Mouse (Mus musculus): ENCODE data around the gene Iqcd. TPM values are rescaled to one million over a fixed set of nuclear protein-coding genes. Genes with fewer than 3 reads are reported as not detected.
A peak's percentile ranks its signal among the peaks of the same experiment; 100 is the strongest.

The Iqcd gene
- total RNA-seq, 1 experiment from 2014 or later: 0.96 TPM

DNA sequence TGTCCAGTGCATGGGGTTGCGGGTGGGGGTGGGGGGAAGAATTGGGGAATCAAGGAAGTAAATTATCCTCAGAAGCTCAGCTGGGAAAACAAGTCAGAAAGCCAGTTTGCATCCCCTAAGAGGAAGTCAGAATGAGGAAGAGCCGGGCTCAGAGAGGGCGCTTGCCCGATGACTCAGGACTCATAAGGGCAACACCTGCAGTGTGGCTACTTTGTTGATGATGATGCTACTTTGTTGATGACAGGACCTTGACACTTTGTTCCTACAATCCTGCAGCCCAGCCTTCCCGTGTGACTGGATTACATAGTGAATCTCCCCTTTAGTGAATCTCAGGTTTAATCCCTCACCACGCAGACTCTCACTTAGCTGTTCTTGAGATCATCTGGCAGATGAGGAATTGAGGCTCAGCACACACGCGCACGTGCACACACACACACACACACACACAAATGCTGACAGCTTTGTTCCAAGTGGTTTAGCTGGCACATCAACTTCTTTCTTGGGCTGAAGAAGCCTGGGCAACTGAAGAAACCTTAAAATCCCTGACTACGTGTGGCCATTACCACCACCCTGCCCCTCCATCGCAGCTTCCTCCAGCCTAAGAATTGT is 18.4 kb upstream of the Iqcd start:
- ATAC-seq (replicated peaks; ENCODE audit: low read depth, poor library complexity, severe bottlenecking): peak; percentile 79

DNA sequence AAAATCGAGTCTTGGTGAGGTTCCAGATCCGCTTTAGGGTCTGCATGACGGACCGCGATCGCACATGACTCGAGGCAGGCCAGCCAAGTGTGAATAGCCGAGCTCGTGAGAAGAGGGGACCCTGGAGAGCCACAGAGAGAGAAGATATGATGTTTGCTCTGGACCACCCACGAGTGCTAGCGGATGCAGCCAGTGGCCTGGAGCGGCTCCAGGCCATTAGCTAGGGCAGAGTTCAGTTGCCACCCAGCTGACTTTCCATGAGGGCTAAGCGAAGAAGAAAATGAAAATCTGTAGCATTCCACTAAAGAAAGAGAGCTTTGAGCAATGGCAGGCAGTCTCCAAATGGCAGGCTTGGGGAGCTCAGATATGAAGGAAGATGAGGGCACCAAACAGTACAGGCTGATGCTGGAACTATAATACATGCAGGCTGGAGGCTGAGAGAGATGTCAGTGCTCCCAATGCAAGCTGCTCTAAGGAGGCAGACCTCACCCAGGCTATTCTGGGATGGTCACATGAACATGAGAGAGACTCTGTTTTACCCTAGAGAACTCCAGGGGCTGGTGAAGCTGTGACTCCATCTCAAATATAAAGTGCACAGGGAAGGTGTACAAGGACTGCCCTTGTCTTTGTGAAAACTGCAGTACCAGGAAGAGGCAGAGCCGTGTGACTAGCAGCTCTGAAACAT is 17.6 kb upstream of the Iqcd start:
- no peak for ATAC-seq (replicated peaks; ENCODE audit: low read depth, poor library complexity, severe bottlenecking)

DNA sequence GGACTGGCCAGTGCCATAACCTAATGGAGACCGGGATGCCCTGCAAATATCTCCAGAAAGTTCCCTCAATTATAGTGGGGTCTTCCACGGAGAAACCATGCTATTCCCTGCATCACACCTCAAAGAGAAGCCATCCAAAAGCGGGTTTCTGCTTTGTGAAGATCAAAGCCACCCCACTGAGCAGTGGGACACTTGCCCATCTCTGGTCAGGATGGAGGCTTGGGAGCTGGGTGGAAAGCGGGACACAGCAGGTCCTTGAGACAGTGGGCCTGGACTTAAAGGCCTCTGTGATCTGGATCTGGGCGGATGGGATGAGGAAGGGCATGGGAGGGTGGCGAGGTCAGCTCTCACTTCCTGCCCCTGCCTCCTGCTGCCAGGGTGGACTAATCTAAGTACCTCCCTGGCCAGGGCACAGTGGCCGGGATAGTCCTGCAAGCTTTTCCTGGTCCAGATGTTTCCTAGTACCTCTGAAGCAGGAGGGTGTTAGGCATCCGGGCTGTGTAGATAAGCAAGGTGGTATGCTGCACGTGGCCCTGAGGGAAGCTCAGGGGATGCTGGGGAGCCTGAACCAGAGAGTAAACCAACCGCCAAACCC is 14.2 kb upstream of the Iqcd start:
- no peak for ATAC-seq (replicated peaks; ENCODE audit: low read depth, poor library complexity, severe bottlenecking)

DNA sequence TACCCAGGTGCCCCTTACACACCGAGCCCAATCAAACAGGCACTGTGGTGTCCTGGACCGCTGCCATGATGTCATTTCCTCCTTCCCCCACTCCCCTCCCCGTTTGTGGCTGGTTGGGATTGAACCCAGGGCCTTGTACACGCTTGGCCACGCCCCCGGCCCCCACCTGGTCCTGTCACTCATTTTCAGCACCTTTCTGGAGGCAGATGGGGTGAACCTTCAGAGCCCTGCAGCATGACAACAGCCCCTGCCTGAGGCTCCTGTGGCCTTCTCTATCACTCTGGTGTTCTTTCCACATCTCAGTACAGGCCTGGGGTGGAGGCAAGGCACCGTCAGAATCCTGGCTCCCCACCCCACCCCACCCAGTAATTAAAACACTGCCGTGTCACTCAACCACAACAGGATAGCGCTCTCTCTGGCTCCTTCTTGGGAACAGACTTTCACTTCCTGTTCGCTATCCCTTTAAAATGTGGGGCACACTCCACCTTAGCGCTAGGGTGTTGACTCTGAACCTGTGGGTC is 12.0 kb upstream of the Iqcd start:
- ATAC-seq (replicated peaks; ENCODE audit: low read depth, poor library complexity, severe bottlenecking): peak; percentile 24

DNA sequence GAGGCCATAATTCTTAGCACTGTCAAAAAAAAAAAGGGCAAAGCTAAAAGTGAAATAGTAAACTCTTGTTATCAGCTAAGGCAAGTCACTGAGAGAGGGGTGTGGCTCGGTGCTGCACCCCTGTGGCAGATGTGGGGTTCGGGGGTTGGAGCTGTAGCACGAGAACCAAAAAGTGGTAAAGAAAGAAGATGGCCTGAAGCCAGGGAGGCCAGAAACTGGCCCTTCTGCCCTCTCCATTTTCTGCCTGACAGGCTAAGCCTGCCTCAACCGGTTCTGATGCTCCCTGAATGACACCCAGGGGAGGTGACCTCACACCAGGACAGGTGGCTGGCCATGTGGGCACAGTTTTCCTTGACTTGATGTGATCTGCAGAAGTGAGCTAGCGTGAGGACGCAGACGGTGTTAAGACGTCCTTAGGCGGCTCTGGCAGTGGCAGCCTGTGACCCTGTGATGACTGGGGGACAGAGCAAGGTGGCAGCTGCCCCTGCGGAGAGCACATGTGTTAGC is 10.8 kb upstream of the Iqcd start:
- ATAC-seq (replicated peaks; ENCODE audit: low read depth, poor library complexity, severe bottlenecking): peak; percentile 55

DNA sequence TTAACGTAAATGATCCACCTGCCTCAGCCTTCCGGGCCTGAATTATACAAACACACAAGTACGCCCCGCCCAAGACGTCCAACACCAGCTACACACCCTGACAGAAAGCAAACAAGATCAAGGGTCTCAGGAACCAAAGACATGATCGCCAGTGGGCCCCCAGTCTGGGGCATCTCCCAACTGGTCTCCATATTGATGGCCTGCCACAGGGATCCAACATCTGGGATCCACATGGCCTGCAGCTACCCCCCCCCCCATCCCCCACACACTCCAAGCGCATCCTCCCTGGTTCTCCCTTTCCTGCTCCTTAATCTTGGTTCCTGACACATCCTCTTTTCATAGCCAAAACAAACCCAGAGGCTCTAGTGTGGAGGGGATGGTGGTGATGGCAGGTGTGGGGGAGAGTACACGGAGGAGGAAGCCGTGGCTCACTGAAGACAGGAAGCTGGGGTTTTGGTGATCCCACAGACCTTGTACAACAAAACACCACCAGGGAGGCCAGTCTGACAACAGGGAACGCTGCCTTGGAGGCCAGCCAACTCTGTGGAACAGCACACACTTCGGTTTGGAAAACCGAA is 10.2 kb upstream of the Iqcd start:
- peak; percentile 76 for ATAC-seq (replicated peaks; ENCODE audit: low read depth, poor library complexity, severe bottlenecking)

DNA sequence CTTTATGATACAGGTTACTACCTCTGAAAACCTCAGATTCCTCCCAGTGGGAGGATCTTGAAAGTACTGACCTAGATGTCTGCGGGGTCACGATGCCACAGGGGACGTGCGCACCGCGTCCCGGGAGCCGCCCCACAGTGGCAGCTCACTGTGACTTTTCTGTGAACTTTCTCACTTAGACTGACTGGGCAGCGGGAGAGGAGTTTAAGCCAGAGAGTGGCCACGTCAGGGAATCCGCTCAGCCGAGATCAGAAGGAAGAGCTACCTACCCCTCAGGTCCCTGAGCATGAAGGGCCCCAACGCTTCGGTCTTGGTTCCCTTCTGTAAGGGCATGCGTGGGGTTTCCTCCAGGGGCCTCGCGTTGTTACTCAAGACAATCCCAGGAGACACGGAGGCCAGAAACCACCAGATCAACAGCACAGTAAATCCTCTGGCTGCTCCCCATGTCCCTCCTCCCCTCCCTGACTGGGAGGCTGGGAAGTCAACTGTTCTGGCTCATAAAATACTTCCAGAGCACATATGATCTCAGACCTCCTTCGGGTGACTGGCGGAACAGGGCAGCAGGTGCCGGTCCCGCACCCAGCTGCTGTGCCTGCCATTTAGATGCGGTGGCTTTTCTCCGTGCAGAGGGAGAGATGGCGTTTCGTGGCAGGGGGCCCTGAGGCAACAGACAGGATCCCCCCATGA is 9.5 kb upstream of the Iqcd start:
- ATAC-seq (replicated peaks; ENCODE audit: low read depth, poor library complexity, severe bottlenecking): peak; percentile 11; the same call in 1 of the 2 replicates

DNA sequence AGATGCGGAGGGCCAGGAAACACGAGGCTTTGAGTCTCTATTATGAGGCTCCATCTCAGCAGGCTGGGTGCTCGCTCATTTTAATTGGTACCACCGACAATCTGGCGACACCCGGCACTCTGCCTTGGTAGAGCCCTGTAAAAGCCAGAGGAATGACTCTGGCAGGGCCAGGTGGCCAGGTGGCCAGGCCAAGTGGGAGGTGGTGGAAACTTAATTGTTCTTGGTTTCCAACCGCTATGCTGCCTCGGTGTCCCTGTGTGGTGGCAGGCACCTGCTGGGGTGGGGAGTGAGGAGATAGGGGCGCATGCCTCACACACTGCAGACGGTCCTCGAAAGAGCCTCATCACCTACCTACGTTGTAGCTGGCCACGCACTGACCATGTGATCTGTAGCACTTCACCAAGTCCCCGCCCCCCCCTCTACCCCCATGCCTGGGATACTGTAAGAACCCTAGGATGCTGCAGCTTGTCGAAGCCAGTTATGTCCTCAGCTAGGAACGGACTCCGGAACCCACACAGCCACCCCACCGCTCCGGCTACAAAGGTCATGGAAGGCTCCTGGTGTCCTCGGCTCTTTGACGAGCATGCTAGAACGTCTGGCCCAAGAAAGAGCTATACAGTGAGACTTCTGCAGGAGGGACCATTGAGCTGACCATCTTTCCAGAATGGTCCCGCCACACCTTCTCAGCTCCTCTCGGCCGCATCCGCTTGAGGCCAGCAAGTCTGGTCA is 8.8 kb upstream of the Iqcd start:
- no peak for ATAC-seq (replicated peaks; ENCODE audit: low read depth, poor library complexity, severe bottlenecking)

DNA sequence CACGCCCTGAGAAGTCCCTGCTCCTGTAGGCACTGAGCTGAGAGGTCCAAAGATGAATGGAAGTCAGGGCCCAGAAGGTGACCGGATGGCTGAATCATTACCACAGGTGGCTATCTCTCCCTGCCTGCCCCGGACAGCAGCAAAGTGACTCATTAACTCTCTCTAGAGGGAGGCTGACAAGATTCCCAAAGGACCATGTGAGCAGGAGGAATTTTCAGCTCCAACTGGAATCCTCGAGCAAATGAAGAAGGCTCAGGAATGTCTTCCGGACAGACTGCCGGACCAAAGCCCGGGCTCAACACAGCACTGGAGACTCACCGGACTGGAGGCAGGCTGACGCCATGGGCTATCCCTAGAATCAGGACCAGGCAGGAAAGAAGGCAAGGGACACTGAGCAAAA is 6.8 kb upstream of the Iqcd start:
- no peak for ATAC-seq (replicated peaks; ENCODE audit: low read depth, poor library complexity, severe bottlenecking)

DNA sequence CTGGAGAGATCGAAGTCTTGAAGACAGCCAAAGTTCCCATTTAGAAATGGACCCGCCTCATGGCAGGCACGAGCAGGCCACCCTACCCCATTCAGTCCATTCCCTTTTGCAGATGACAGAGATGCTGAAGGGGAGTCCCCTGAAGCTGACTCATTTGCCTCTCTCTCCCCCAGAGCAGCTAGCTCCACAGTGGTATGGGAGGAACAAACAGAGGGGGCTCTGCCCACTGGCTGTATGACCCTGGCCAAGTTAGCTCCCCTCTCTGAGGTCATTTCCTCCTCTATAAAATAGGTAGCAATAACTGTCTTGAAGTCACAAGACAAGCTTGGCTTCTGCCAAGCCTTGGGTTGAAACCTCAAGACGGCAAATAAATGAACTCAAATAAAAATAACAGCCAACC is 5.3 kb upstream of the Iqcd start:
- ATAC-seq (replicated peaks; ENCODE audit: low read depth, poor library complexity, severe bottlenecking): no peak

DNA sequence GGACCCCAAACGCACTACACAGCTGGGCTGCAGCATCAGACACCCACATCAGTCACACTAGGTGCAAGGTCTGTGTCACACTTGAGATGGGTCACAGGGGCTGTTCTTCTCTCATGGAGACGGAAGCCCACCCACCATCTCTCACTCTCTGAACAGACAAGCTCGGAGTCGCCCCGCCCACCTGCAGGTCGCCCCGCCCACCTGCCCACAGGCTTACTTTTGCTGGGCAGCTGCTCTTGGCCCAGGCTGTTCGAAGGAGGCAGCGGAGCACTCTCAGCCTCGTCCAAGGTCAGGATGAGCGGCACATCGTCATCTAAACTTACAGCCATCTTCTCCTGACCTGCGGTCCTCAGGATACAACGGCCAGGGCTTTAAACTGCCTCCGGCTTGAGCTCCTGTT is 3.8 kb upstream of the Iqcd start:
- no peak for ATAC-seq (replicated peaks; ENCODE audit: low read depth, poor library complexity, severe bottlenecking)

DNA sequence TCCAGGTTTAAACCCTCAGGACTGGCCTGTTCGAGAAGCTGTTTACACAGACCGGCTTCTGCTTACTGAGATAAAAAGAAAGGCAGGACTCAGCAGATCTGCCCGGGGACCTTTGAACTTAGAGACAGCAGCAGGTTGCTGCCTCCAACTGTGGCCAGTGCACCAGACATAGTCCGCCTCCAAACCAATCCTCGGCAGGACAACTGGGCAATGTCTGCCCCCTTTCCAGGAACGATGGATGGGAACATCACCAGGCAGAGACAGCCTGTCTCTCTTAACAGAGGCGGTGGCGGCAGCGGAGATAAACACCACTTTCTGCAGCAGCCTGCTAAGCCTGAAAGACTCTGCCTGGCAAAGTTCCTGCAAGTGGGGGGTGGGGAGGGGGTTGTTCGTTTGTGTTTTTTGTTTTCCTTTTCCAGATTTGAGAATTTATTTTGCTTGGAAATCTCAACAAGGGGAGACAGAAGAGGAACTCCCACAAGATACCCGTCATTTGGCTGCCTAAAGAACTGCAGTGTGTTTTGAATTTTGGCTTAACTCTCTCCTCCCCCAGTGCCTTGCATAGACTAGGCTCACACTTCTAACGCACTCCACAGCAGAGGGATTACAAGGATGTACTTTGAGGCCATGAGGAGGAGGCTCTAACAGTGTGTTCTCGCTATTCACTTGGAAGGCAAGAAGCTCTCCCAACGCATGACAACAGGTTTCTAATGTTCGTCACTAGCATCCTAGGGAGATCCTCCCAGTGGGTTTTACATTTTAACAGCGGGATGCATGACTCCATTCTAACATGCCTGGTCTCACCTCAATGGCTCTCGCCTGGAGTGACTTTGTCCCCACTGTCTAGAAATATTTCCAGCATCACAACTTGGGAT is 1.8 kb upstream of the Iqcd start:
- ATAC-seq (replicated peaks; ENCODE audit: low read depth, poor library complexity, severe bottlenecking): no peak

DNA sequence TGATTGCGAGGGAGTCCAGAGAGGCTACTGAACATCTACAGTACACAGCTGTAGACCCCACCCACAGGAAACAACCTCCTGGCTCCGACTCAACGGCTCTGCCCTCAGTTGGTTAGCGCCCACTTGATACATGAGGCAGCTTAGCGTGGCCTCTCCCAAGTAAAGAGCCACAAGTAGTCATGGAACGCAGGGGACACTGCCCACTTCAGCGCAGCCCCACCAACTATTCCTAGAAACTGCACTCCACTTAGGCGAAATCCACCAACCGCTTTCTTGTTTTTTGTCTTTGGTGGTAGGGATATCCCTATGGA is 1.2 kb upstream of the Iqcd start:
- peak; percentile 17 for ATAC-seq (replicated peaks; ENCODE audit: low read depth, poor library complexity, severe bottlenecking)

DNA sequence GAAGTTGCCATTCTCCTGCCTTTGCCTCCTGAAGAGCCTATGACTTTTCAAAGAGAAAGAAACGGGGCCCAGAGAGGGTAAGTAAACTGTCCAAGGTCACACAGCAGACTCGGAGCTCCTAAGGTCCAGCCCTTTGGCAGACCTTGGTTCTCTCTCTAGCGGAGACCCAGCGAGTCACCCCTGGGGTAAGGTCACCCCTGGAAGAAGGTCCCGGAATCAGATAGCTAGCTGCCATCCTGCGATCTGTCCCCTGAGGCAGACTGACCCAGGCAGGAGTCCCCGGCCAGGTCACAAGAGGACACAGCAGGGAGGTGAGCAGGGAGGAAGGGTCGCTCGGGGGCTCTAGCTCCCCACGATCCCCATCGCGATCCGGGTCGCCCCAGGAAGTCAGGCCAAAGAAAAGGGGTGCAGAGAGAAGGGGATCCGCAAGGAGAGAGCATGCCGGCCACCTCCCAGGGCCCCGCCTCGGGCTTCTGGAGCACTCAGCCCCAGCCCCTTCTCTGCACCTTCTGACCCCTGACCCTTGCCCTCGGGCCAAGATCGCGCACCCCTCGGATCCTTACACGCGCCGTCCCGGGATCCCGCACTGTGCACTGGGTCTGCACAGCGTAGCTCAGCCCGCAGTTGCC is 762 bp upstream of the Iqcd start:
- no peak for ATAC-seq (replicated peaks; ENCODE audit: low read depth, poor library complexity, severe bottlenecking)

DNA sequence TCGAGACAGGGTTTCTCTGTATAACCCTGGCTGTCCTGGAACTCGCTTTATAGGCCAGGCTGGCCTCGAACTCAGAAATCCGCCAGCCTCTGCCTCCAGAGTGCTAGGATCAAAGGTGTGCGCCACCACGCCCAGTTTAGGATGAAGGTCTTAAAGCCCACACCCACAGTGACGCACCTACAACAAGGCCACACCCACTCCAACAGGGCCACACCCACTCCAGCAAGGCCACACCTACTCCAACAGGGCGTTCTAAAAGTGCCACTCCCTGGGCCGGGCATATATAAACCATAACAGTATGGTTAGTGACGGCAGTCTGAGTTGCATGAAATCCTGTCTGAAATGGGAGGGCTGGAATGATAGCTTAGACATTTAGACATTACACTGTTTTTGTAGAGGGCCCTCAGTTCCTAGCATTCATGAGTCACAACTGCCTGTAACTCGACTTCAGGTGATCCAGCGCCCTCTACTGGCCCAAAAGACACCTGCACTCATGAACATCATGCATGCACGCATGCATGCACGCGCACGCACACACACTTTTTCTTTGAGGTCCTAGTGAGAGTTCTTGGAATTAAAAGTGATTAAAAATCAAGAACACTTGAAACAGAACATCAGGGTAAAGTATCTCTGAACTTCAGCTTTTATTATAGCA is 1.7 kb downstream of the Iqcd start:
- no peak for ATAC-seq (replicated peaks; ENCODE audit: low read depth, poor library complexity, severe bottlenecking)

DNA sequence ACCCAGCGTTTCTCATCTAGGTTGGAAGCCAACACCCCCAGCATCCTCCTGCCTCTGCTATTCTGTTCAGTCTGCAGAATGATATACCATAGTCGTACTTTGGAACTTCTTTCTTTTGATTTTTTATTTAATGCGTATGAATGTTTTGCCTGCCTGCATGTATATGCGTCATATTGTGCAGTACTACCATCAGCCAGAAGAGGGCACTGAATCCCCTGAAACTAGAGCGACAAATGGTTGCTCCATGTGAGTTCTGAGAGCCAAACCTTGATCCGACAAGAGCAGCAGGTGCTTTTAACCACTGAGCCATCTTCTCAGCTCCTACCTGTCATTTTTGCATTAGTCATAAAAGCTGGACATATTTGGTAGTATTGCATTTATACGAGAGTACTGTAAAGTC is 3.3 kb downstream of the Iqcd start:
- no peak for ATAC-seq (replicated peaks; ENCODE audit: low read depth, poor library complexity, severe bottlenecking)

DNA sequence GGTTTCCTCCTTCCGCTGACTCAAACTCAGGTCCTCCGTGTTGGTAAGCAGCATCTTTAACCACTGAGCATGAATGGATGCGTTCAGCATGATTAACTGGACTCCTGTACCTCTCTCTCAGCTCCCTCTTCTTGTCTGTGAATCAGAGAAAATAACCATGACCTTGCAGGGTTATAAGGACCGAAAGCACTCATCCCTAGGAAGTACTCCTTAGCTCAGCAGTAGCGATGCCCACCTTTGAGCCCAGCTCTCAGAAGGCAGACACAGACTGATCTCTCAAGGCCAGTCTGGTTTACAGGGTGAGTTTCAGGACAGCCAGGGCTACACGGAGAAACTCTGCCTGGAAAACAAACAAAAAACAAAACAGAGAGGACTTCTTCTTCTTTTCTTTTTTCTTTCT is 5.7 kb downstream of the Iqcd start:
- ATAC-seq (replicated peaks; ENCODE audit: low read depth, poor library complexity, severe bottlenecking): no peak

DNA sequence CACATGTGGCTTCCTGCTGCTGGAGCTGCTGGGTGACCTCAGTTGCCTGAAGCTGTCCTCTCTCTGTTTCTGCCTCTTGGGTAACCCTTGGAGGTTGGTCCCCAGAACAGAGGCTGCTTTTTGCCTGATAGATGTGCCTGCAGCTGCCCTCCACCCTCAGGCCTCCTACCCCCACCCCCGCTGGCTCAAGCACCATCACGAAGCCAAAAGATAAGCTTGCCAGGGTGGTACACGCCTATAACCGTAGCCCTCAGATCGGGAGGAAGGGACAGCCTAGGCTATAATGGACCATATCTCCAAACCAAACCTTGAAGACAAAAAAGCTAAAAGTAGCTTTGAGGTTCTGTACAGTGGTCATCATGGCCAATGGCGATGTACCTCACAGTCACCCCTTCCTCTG is 10.8 kb downstream of the Iqcd start:
- peak; percentile 55 for ATAC-seq (replicated peaks; ENCODE audit: low read depth, poor library complexity, severe bottlenecking)
